Mouse (Mus musculus): ENCODE measurements at regions not wholly inside any gene's neighbourhood (a gene's known extent, or its start where the extent isn't known, plus 50 kb on each side); places are given as distances from the start of the nearest gene placed in this dataset.
"Not testable (repeated sequence)": the region's sequence is repeated elsewhere in the genome, so short reads cannot be mapped to it uniquely, and the experiment has no call there.

- no peak for DNase-seq
- intact Hi-C loops (cut with DNase I), result no loop called here
Measured at GRCm38 (mm10) chr17:84844950-84845349, 54.4 kb upstream of the Lrpprc start.

- DNase-seq, result no peak
- intact Hi-C loops (cut with DNase I), result no loop called here
Measured at GRCm38 (mm10) chr17:84846141-84846540, 55.6 kb upstream of the Lrpprc start.

GRCm38 (mm10) chr17:84848385-84849030, 57.9 kb upstream of the Lrpprc start:
- intact Hi-C loops (cut with DNase I), result no loop called here
- DNase-seq, result no peak

- DNase-seq, result no peak
- intact Hi-C loops (cut with DNase I), result no loop called here
Measured at GRCm38 (mm10) chr17:84849031-84849405, 58.4 kb upstream of the Lrpprc start.

GRCm38 (mm10) chr17:84850464-84850863, 59.9 kb upstream of the Lrpprc start:
- intact Hi-C loops (cut with DNase I), result no loop called here

GRCm38 (mm10) chr17:84850893-84851292, 60.3 kb upstream of the Lrpprc start:
- intact Hi-C loops (cut with DNase I), result no loop called here
- no peak for DNase-seq

More at GRCm38 (mm10) chr17:84850464-84850863, 59.9 kb upstream of the Lrpprc start:
- no peak for DNase-seq

- intact Hi-C loops (cut with DNase I), result no loop called here
- DNase-seq, result no peak
Measured at GRCm38 (mm10) chr17:84856971-84857370, 66.4 kb upstream of the Lrpprc start.

- intact Hi-C loops (cut with DNase I), result no loop called here
- no peak for DNase-seq
Measured at GRCm38 (mm10) chr17:84858830-84859229, 68.2 kb upstream of the Lrpprc start.

GRCm38 (mm10) chr17:84859916-84860315, 69.3 kb upstream of the Lrpprc start:
- intact Hi-C loops (cut with DNase I), result no loop called here
- DNase-seq, result no peak

GRCm38 (mm10) chr17:84860835-84861234, 70.2 kb upstream of the Lrpprc start:
- no peak for DNase-seq
- intact Hi-C loops (cut with DNase I), result no loop called here

- DNase-seq; intact Hi-C loops (cut with DNase I): not testable (repeated sequence)
Measured at GRCm38 (mm10) chr17:84864231-84864630, 73.6 kb upstream of the Lrpprc start.

- no peak for DNase-seq
Measured at GRCm38 (mm10) chr17:84865158-84865557, 74.6 kb upstream of the Lrpprc start.

GRCm38 (mm10) chr17:84865566-84865965, 75.0 kb upstream of the Lrpprc start:
- no peak for DNase-seq
- intact Hi-C loops (cut with DNase I), result no loop called here

More at GRCm38 (mm10) chr17:84865158-84865557, 74.6 kb upstream of the Lrpprc start:
- intact Hi-C loops (cut with DNase I), result no loop called here

GRCm38 (mm10) chr17:84869074-84869722, 78.6 kb upstream of the Lrpprc start:
- no peak for DNase-seq
- intact Hi-C loops (cut with DNase I), result no loop called here

- intact Hi-C loops (cut with DNase I), result no loop called here
- peak; percentile 50 for DNase-seq
Measured at GRCm38 (mm10) chr17:84873554-84873953, 83.0 kb upstream of the Lrpprc start.

GRCm38 (mm10) chr17:84874494-84874893, 82.0 kb upstream of the Ppm1b start:
- no peak for DNase-seq
- intact Hi-C loops (cut with DNase I), result no loop called here

GRCm38 (mm10) chr17:84875031-84875430, 81.5 kb upstream of the Ppm1b start:
- intact Hi-C loops (cut with DNase I), result no loop called here
- no peak for DNase-seq

GRCm38 (mm10) chr17:84876037-84876436, 80.5 kb upstream of the Ppm1b start:
- intact Hi-C loops (cut with DNase I), result no loop called here
- no peak for DNase-seq

GRCm38 (mm10) chr17:84877176-84877863, 79.2 kb upstream of the Ppm1b start:
- peak; percentile 9 for DNase-seq
- intact Hi-C loops (cut with DNase I), result no loop called here

GRCm38 (mm10) chr17:84877864-84878224, 78.7 kb upstream of the Ppm1b start:
- DNase-seq, result peak; percentile 61
- intact Hi-C loops (cut with DNase I), result no loop called here

- DNase-seq, result no peak
- intact Hi-C loops (cut with DNase I), result no loop called here
Measured at GRCm38 (mm10) chr17:84878316-84878715, 78.2 kb upstream of the Ppm1b start.

- intact Hi-C loops (cut with DNase I), result no loop called here
- DNase-seq, result no peak
Measured at GRCm38 (mm10) chr17:84879146-84879545, 77.4 kb upstream of the Ppm1b start.
